Mouse (Mus musculus) frontal cortex, adult (tissue): ENCODE results near the gene Osbpl2.

Experiments used
- ATAC-seq: cut with Nextera tagmentation; 2 replicates; pipeline ENCODE4 v1.9.2; 2017; ENCODE audit warnings: mild to moderate bottlenecking, moderate library complexity, mixed read lengths; ENCODE audit not compliant: low TSS enrichment

Osbpl2 gene

GRCm38 (mm10) chr2:180118661-180119438 lies at the start of gene Osbpl2:
TSS of gene Osbpl2 (plus strand) at chr2:180119306.
- ATAC-seq, result peak; percentile 85

- peak; percentile 41 for ATAC-seq
Observed at GRCm38 (mm10) chr2:180069770-180070480, 49.2 kb upstream of the Osbpl2 start.

- peak; percentile 95 for ATAC-seq
Observed at GRCm38 (mm10) chr2:180070481-180071453, 48.3 kb upstream of the Osbpl2 start, which contains the start of gene Mtg2. TSS of gene Mtg2 (plus strand) at chr2:180070588.

GRCm38 (mm10) chr2:180071671-180072070 lies 47.4 kb upstream of the Osbpl2 start:
- ATAC-seq, result no peak

- no peak for ATAC-seq
Observed at GRCm38 (mm10) chr2:180072886-180073285, 46.2 kb upstream of the Osbpl2 start.

DNA sequence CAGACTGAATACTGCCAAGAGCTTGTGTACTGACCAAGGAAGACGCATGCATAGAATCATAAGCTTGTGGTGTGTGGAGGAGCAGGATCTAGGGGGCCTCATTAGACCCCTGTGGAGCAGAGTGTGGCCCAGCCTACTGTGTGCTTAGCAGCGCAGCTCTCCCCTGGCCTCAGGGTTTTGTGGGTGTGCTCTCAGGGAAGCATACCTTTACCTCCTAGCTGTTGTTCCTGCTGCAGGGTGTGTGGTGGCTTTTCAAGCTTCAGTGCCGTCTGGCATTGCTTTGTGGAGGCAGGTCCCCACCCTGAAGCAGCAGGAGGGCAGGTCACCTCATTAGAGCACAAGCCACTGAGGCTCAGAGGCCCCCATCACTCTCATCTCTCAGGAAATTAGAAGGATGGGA lies 41.5 kb upstream of the Osbpl2 start:
- ATAC-seq, result no peak

DNA sequence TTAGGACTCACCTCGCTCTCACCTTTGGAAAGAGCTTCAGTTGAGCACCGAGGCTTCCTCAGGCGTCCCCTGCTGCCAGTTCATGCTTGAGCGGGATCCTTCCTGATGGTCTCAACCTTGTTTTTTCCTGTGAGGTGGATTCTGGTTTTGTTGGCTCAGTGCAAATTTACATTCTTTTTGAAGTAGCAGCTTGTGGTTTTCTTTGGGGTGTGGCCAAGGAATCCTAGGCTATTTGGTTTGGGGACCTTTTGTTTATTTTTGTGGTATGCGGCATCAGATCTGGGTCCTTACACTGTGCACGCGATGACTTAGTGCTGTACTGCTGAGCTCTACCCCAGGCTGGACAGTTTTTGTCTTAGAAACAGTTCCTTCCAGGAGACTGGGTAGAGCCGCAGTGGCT lies 38.4 kb upstream of the Osbpl2 start:
- ATAC-seq, result no peak

GRCm38 (mm10) chr2:180083063-180083462 lies 36.0 kb upstream of the Osbpl2 start:
- ATAC-seq, result 0 out of 2 replicates have a peak, but pooled peaks have one; percentile 28

DNA sequence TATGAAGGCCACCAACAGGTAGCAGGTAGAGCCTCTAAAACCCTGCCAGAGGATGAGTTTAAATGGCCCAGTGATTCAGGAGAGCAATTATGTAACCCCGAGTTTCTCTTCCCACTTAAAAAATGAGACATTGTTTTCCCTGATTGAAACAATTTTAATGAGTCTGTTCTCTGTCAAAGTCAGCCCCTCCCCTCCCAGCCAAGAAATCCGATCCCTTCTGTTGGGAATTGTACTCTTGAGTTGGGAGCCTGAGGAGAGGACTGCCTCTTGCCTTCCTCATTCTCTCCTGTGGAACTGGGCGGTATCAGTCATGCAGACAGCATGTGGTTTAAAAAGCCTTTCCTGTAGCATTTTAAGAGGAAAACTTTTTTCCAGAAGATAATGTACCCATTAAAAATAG lies 34.5 kb upstream of the Osbpl2 start:
- no peak for ATAC-seq

GRCm38 (mm10) chr2:180085926-180086636 lies 33.0 kb upstream of the Osbpl2 start:
- peak; percentile 25; the same call in 1 of the 2 replicates for ATAC-seq

GRCm38 (mm10) chr2:180086637-180087027 lies 32.5 kb upstream of the Osbpl2 start:
- ATAC-seq, result no peak

DNA sequence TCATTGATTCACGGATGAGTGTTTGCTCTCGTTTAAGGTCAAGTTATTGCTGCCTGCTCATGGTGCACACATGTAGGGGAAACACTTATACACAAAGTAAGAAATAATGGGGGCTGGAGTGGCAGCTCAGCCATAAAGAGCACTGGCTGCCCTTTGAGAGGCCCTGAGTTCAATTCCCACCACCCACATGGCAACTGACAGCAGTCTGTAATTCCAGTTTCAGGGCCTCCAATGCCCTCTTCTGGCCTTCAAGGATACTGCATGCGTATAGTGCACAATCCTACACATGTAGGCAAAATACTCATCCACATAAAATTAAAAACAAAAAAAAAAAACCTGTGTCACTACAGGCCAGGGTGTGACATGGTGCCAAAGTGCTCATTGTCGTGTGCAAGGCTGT lies 31.6 kb upstream of the Osbpl2 start:
- ATAC-seq, result no peak

- no peak for ATAC-seq
Observed at GRCm38 (mm10) chr2:180090285-180090684, 28.8 kb upstream of the Osbpl2 start.

- no peak for ATAC-seq
Observed at GRCm38 (mm10) chr2:180095711-180096110, 23.4 kb upstream of the Osbpl2 start.

- no peak for ATAC-seq
Observed at GRCm38 (mm10) chr2:180097585-180097984, 21.5 kb upstream of the Osbpl2 start.

GRCm38 (mm10) chr2:180098167-180098566 lies 20.9 kb upstream of the Osbpl2 start:
- peak; percentile 56; the same call in 1 of the 2 replicates for ATAC-seq

GRCm38 (mm10) chr2:180099529-180099928 lies 19.6 kb upstream of the Osbpl2 start:
- ATAC-seq, result no peak; the same call in 1 of the 2 replicates

DNA sequence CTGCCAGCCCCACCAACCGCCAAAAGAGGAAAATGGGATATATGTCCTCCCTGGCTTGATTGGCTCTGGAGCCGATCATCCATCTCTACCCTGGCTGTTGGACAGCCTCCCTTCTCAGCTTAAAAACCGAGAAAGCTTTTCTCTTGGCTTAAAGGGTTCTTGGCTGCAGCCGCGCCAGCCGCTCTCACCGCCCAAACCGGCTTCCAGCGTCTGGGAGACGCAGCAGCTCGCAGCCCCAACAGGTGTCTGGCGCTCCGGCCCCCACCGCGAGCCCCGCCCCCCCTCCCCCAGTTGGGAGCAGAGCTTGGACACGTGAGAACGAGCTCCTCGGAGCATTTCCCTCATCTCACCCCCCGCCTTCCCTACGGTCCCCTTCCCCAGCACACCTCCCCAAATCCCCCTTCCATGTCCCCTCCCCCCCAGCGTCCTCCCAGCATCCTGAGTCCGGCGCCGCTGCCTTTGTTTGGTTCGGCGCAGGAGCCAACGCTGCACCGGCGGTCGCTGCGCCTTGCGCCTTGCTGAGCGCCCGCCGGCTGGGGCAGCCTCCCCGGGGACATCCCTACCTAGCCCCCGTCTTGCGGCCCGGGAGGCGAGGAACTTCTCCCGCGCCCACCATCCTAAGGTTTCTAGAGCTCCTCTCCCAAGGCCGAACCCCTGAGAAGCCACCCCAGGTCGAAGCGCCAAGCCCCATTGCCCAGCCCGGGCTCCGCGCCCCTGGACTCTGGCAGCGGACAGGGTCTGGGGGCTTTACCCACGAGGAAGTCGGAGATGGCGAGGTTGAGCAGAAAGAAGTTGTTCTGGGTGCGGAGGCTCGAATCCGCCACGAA lies 15.7 kb upstream of the Osbpl2 start:
- ATAC-seq, result no peak

DNA sequence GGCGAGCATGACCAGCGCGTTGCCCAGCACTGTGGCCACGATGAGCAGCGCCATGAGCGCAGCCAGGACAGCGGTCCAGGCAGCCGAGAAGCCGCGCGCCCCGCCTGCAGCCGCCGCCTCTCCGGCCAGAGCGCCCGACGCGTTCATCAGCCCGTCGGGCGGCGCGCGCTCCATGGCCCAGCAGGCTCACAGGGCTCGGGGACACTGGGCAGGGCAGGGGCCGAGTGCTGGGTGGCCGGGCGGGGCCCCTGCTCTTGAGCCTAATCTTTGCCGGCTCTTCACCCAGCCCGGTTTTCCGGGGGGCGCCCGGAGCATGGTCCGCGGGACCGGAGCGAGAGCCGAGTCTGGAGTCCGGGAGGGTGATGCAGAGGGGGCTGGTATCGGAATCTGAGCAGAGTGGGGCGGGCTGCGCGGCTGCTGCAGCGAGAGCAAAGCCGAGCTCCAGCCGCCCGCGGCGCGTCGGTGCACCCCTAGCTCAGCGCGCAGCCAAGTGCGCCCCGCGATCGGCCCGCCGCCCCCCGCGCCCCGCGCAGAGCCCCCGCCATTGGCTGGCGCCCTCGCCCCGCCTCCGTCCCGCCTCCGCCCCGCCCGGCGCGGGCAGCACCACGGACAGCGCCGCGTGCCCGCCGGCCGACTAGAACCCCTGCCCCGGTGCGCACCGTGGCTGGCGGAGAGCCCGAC lies 15.0 kb upstream of the Osbpl2 start, which contains the start of gene Hrh3:
Gene Hrh3, minus strand, starts transcription at position 511 of the 681 bp plus-strand sequence.
- peak; percentile 24; the same call in 1 of the 2 replicates for ATAC-seq
